Mouse (Mus musculus) ES-E14 (cell line): Measurements from ENCODE around the gene Apobec1.

Experiments
- CHD2 ChIP-seq: IDR thresholded peaks from 2 replicates; pipeline ENCODE4 v1.6.1; 2014; ENCODE audit warnings: mild to moderate bottlenecking, low read depth, low read length, inconsistent platforms
- HCFC1 ChIP-seq: IDR thresholded peaks from 2 replicates; pipeline ENCODE4 v1.6.1; 2012; ENCODE audit warnings: low read length, inconsistent platforms, borderline replicate concordance; ENCODE audit not compliant: insufficient read depth
- MAFK ChIP-seq: IDR thresholded peaks from 2 replicates; pipeline ENCODE4 v1.6.1; 2014; ENCODE audit warnings: mild to moderate bottlenecking, low read depth, low read length, inconsistent platforms; ENCODE audit not compliant: insufficient read depth
- ZC3H11A ChIP-seq: IDR thresholded peaks from 2 replicates; pipeline ENCODE4 v1.6.1; 2012; ENCODE audit warnings: low read depth, mild to moderate bottlenecking, inconsistent platforms, low read length, borderline replicate concordance
- ZNF384 ChIP-seq: IDR thresholded peaks from 2 replicates; pipeline ENCODE4 v1.6.1; 2012; ENCODE audit warnings: low read depth, low read length, inconsistent platforms

GRCm38 (mm10) chr6:122649903-122650302 lies 47.7 kb upstream of the Apobec1 start:
- TF ChIP-seq CHD2 (no peak), HCFC1 (no peak), MAFK (no peak), ZC3H11A (no peak), ZNF384 (no peak)
